Mouse (Mus musculus): ENCODE data around the gene Kif21a. TPM values are rescaled to one million over a fixed set of nuclear protein-coding genes. Genes with fewer than 3 reads are reported as not detected.

Gene Kif21a
- polyA plus RNA-seq, 1 experiment = 3.1 TPM

DNA sequence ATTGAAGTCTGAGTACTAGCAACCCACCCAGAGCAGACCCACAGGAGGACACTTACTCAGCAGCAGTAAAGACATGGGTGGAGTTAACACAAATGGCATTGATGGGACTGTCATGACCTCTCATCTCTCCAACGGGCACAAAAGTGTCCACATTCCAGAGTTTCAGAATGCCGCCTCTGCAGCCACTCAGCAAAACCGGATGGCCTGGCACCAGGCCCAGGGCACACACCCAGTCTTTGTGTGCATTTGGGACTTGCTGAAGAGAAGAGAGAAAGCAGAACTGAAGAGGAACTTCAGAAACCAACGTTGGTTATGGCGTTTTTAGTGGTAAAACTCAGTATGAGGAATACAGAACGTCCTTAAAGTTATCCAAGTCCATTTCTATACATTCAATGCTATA lies 114.2 kb downstream of the Kif21a start:
- H3K4me3 ChIP-seq (ENCODE audit: insufficient read depth, poor library complexity, severe bottlenecking) = no peak overlapping the region
- H3K27me3 ChIP-seq (ENCODE audit: control insufficient read depth, insufficient read depth, insufficient read length) = no peaks in the 10 kb centered on the region
- no peak for TF ChIP-seq MYOG (IDR thresholded peaks at IDR 0.05; ENCODE audit: control insufficient read depth, extremely low read depth, insufficient read length)
- TF ChIP-seq USF1 (IDR thresholded peaks at IDR 0.05; ENCODE audit: low read depth) = no peak
- TF ChIP-seq FOSL1 (IDR thresholded peaks at IDR 0.05; ENCODE audit: insufficient read depth, low read length, poor library complexity, severe bottlenecking) = no peak
- no peak for TF ChIP-seq CEBPB (IDR thresholded peaks at IDR 0.05; ENCODE audit: low read depth)
- TF ChIP-seq CTCF (IDR thresholded peaks at IDR 0.05; ENCODE audit: control insufficient read depth, insufficient read depth, insufficient read length) = no peak
- TF ChIP-seq MAX (IDR thresholded peaks at IDR 0.05) = no peak
- no peaks in the 10 kb centered on the region for H3K79me3 ChIP-seq (ENCODE audit: low read depth)
- peaks cover 49% of the 10 kb centered on the region for H3K36me3 ChIP-seq (ENCODE audit: control insufficient read depth, insufficient read depth)
- no peaks in the 10 kb centered on the region for H3K79me2 ChIP-seq (ENCODE audit: control insufficient read depth, insufficient read depth)
- no peak overlapping the region for H3ac ChIP-seq (ENCODE audit: control insufficient read depth, insufficient read length, low read depth)

DNA sequence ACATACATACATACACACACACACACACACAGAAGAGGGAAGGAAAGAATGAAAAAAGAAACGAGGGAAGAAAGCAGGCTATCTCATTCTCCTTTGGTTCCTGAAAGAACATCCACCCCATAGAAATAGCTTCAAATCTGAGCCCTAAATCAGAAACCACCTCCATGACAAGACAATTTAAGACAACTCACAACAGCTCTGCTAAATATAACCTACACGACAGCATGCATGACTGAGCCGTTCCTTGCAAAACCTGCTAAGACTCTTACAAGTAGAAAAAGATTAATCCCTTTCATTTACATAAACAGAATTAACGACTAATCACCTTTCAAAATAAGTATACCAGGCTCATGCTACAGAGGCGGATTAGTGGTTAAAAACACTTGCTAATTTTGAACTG lies 118.3 kb downstream of the Kif21a start:
- Histone ChIP-seq H3K27me3 (ENCODE audit: control insufficient read depth, insufficient read depth, insufficient read length) (no peaks in the 10 kb centered on the region), H3K79me2 (ENCODE audit: control insufficient read depth, insufficient read depth) (no peaks in the 10 kb centered on the region), H3ac (ENCODE audit: control insufficient read depth, insufficient read length, low read depth) (no peak overlapping the region), H3K4me3 (ENCODE audit: insufficient read depth, poor library complexity, severe bottlenecking) (no peak overlapping the region), H3K36me3 (ENCODE audit: control insufficient read depth, insufficient read depth) (peaks cover 22% of the 10 kb centered on the region), H3K79me3 (ENCODE audit: low read depth) (no peaks in the 10 kb centered on the region)
- TF ChIP-seq MYOD1 (IDR thresholded peaks at IDR 0.05; ENCODE audit: control insufficient read depth, insufficient read length, low read depth) (no peak), FOSL1 (IDR thresholded peaks at IDR 0.05; ENCODE audit: insufficient read depth, low read length, poor library complexity, severe bottlenecking) (no peak)

GRCm38 (mm10) chr15:90929043-90929442 lies 120.7 kb downstream of the Kif21a start:
- no peak overlapping the region for H3K4me3 ChIP-seq (ENCODE audit: insufficient read depth, poor library complexity, severe bottlenecking)
- peak; percentile 12 for TF ChIP-seq CTCF (IDR thresholded peaks at IDR 0.05; ENCODE audit: control insufficient read depth, insufficient read depth, insufficient read length)
- TF ChIP-seq CEBPB (IDR thresholded peaks at IDR 0.05; ENCODE audit: low read depth) = no peak
- no peaks in the 10 kb centered on the region for H3K79me2 ChIP-seq (ENCODE audit: control insufficient read depth, insufficient read depth)
- no peaks in the 10 kb centered on the region for H3K27me3 ChIP-seq (ENCODE audit: control insufficient read depth, insufficient read depth, insufficient read length)
- no peaks in the 10 kb centered on the region for H3K79me3 ChIP-seq (ENCODE audit: low read depth)
- H3ac ChIP-seq (ENCODE audit: control insufficient read depth, insufficient read length, low read depth) = no peak overlapping the region
- peaks cover 6% of the 10 kb centered on the region for H3K36me3 ChIP-seq (ENCODE audit: control insufficient read depth, insufficient read depth)

DNA sequence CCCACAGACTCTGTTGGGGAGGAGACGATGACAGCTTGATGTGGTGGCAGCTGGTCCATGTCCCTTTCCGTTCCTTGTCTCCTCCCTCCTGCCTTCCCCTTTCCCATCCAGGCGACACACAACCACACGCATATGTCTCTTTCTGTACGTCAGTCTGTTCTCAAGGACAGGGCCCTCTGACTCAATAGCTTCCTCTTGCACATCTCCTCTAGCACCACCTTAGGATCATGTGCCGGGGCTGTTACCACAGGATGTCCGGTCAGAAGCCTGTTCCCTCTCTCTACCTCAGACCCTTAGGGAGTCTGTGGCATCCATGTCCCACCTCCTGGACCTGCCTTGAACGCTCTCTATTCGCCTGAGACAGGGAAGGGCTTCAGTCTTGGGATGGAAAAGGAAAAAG lies 153.3 kb downstream of the Kif21a start:
- Histone ChIP-seq H3K4me3 (ENCODE audit: insufficient read depth, poor library complexity, severe bottlenecking) (no peak overlapping the region), H3ac (ENCODE audit: control insufficient read depth, insufficient read length, low read depth) (no peak overlapping the region), H3K36me3 (ENCODE audit: control insufficient read depth, insufficient read depth) (no peaks in the 10 kb centered on the region), H3K27me3 (ENCODE audit: control insufficient read depth, insufficient read depth, insufficient read length) (peaks cover 32% of the 10 kb centered on the region), H3K79me2 (ENCODE audit: control insufficient read depth, insufficient read depth) (no peaks in the 10 kb centered on the region), H3K79me3 (ENCODE audit: low read depth) (no peaks in the 10 kb centered on the region)
- no peak for TF ChIP-seq MYOG (IDR thresholded peaks at IDR 0.05; ENCODE audit: control insufficient read depth, extremely low read depth, insufficient read length)
- TF ChIP-seq USF1 (IDR thresholded peaks at IDR 0.05; ENCODE audit: low read depth) = no peak

DNA sequence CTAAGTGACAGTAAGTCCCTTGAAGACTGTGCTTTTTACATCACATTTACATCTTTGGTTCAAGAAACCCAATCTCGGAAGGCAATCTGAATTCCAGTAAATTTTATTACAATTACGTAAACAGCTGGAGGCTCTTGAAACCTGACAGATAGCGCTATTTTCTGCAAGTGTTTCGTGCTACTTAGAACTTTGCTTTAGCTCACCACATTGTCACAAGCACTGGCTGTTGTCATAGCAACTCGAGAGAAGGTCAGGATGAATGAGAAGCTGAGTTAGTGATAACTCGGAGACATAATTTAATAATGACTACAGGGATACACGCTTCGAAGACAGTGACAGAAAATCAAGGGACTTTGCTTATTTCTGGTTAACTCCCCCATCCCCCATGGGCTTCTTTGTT lies 162.3 kb downstream of the Kif21a start:
- no peak overlapping the region for H3ac ChIP-seq (ENCODE audit: control insufficient read depth, insufficient read length, low read depth)

More for the DNA sequence above, 162.3 kb downstream of the Kif21a start:
- no peak overlapping the region for H3K4me3 ChIP-seq (ENCODE audit: insufficient read depth, poor library complexity, severe bottlenecking)
- TF ChIP-seq CEBPB (IDR thresholded peaks at IDR 0.05; ENCODE audit: low read depth) (no peak), FOSL1 (IDR thresholded peaks at IDR 0.05; ENCODE audit: insufficient read depth, low read length, poor library complexity, severe bottlenecking) (no peak), CTCF (IDR thresholded peaks at IDR 0.05; ENCODE audit: control insufficient read depth, insufficient read depth, insufficient read length) (no peak), MAX (IDR thresholded peaks at IDR 0.05) (no peak), USF1 (IDR thresholded peaks at IDR 0.05; ENCODE audit: low read depth) (no peak), MYOD1 (IDR thresholded peaks at IDR 0.05; ENCODE audit: control insufficient read depth, insufficient read length, low read depth) (no peak), MYOG (IDR thresholded peaks at IDR 0.05; ENCODE audit: control insufficient read depth, extremely low read depth, insufficient read length) (no peak)
- no peaks in the 10 kb centered on the region for H3K36me3 ChIP-seq (ENCODE audit: control insufficient read depth, insufficient read depth)
- no peaks in the 10 kb centered on the region for H3K79me2 ChIP-seq (ENCODE audit: control insufficient read depth, insufficient read depth)
- no peaks in the 10 kb centered on the region for H3K27me3 ChIP-seq (ENCODE audit: control insufficient read depth, insufficient read depth, insufficient read length)
- no peaks in the 10 kb centered on the region for H3K79me3 ChIP-seq (ENCODE audit: low read depth)

Other genes starting within 250 kb of the Kif21a start
- 0.32 TPM for gene Abcd2, start 141.9 kb upstream of the Kif21a start, polyA plus RNA-seq (2012; fragmentation: generic; extraction: Trizol)
- gene CN725425, start 149.5 kb upstream of the Kif21a start, polyA plus RNA-seq (2012; fragmentation: generic; extraction: Trizol) = not detected

All from C2C12 (cell line).